Mouse (Mus musculus): ENCODE data around the gene Hk2. TPM values are rescaled to one million over a fixed set of nuclear protein-coding genes. Genes with fewer than 3 reads are reported as not detected.

The Hk2 gene
- polyA plus RNA-seq, 1 experiment from 2014 or later, result 16.7 TPM

GRCm38 (mm10) chr6:82762728-82763127 lies 11.5 kb downstream of the Hk2 start:
- Histone ChIP-seq H3K4me3 (ENCODE audit: low read length) (no peak overlapping the region), H3K27ac (ENCODE audit: low read length) (no peak overlapping the region), H3K9me3 (ENCODE audit: control insufficient read depth, low read length) (no peaks in the 10 kb centered on the region), H3K27me3 (ENCODE audit: control insufficient read depth, insufficient read depth, low read depth, low read length) (no peaks in the 10 kb centered on the region), H3K9ac (ENCODE audit: low read length) (no peak overlapping the region), H3K4me1 (replicated peaks; ENCODE audit: control insufficient read depth, insufficient read depth, low read length) (peaks cover 17% of the 10 kb centered on the region), H3K36me3 (ENCODE audit: control insufficient read depth, insufficient read depth, low read length) (no peaks in the 10 kb centered on the region), H3K4me2 (ENCODE audit: low read depth, low read length) (no peak overlapping the region)
- ATAC-seq (ENCODE audit: low read depth), result no peak
- WGBS, result 39% methylated on average over 2 of the region's 2 CpGs

- ATAC-seq (ENCODE audit: low read depth), result no peak
- Histone ChIP-seq H3K27ac (ENCODE audit: low read length) (no peak overlapping the region), H3K4me3 (ENCODE audit: low read length) (no peak overlapping the region), H3K4me1 (replicated peaks; ENCODE audit: control insufficient read depth, insufficient read depth, low read length) (peaks cover 17% of the 10 kb centered on the region), H3K36me3 (ENCODE audit: control insufficient read depth, insufficient read depth, low read length) (no peaks in the 10 kb centered on the region), H3K9me3 (ENCODE audit: control insufficient read depth, low read length) (no peaks in the 10 kb centered on the region), H3K4me2 (ENCODE audit: low read depth, low read length) (no peak overlapping the region), H3K27me3 (ENCODE audit: control insufficient read depth, insufficient read depth, low read depth, low read length) (no peaks in the 10 kb centered on the region), H3K9ac (ENCODE audit: low read length) (no peak overlapping the region)
- WGBS, result 65% methylated on average over 3 of the region's 3 CpGs
These were observed 13.4 kb downstream of the Hk2 start for GRCm38 (mm10) chr6:82760749-82761357.

GRCm38 (mm10) chr6:82759241-82759640 lies 15.0 kb downstream of the Hk2 start:
- no peaks in the 10 kb centered on the region for H3K9me3 ChIP-seq (ENCODE audit: control insufficient read depth, low read length)
- ATAC-seq (ENCODE audit: low read depth), result no peak
- H3K4me2 ChIP-seq (ENCODE audit: low read depth, low read length), result no peak overlapping the region
- peaks cover 16% of the 10 kb centered on the region for H3K4me1 ChIP-seq (replicated peaks; ENCODE audit: control insufficient read depth, insufficient read depth, low read length)
- H3K4me3 ChIP-seq (ENCODE audit: low read length), result no peak overlapping the region
- H3K27me3 ChIP-seq (ENCODE audit: control insufficient read depth, insufficient read depth, low read depth, low read length), result no peaks in the 10 kb centered on the region
- H3K27ac ChIP-seq (ENCODE audit: low read length), result no peak overlapping the region
- no peaks in the 10 kb centered on the region for H3K36me3 ChIP-seq (ENCODE audit: control insufficient read depth, insufficient read depth, low read length)
- H3K9ac ChIP-seq (ENCODE audit: low read length), result no peak overlapping the region
- 86% methylated on average over 5 of the region's 5 CpGs for WGBS

GRCm38 (mm10) chr6:82756799-82757210 lies 17.4 kb downstream of the Hk2 start:
- H3K27me3 ChIP-seq (ENCODE audit: control insufficient read depth, insufficient read depth, low read depth, low read length), result no peaks in the 10 kb centered on the region
- ATAC-seq (ENCODE audit: low read depth), result no peak

GRCm38 (mm10) chr6:82756216-82756615 lies 18.0 kb downstream of the Hk2 start:
- no peaks in the 10 kb centered on the region for H3K9me3 ChIP-seq (ENCODE audit: control insufficient read depth, low read length)
- H3K27ac ChIP-seq (ENCODE audit: low read length), result no peak overlapping the region
- peaks cover 4% of the 10 kb centered on the region; the same call in 1 of the 2 replicates for H3K4me1 ChIP-seq (replicated peaks; ENCODE audit: control insufficient read depth, insufficient read depth, low read length)
- WGBS, result 79% methylated on average over 7 of the region's 7 CpGs
- no peaks in the 10 kb centered on the region for H3K36me3 ChIP-seq (ENCODE audit: control insufficient read depth, insufficient read depth, low read length)
- no peak overlapping the region for H3K4me3 ChIP-seq (ENCODE audit: low read length)
- ATAC-seq (ENCODE audit: low read depth), result no peak
- H3K4me2 ChIP-seq (ENCODE audit: low read depth, low read length), result no peak overlapping the region
- no peaks in the 10 kb centered on the region for H3K27me3 ChIP-seq (ENCODE audit: control insufficient read depth, insufficient read depth, low read depth, low read length)
- no peak overlapping the region for H3K9ac ChIP-seq (ENCODE audit: low read length)

More at GRCm38 (mm10) chr6:82756799-82757210, 17.4 kb downstream of the Hk2 start:
- Histone ChIP-seq H3K4me2 (ENCODE audit: low read depth, low read length) (no peak overlapping the region), H3K27ac (ENCODE audit: low read length) (no peak overlapping the region), H3K36me3 (ENCODE audit: control insufficient read depth, insufficient read depth, low read length) (no peaks in the 10 kb centered on the region), H3K9me3 (ENCODE audit: control insufficient read depth, low read length) (no peaks in the 10 kb centered on the region), H3K4me1 (replicated peaks; ENCODE audit: control insufficient read depth, insufficient read depth, low read length) (peaks cover 4% of the 10 kb centered on the region; the same call in 1 of the 2 replicates), H3K9ac (ENCODE audit: low read length) (no peak overlapping the region), H3K4me3 (ENCODE audit: low read length) (no peak overlapping the region)
- WGBS, result 88% methylated on average over 9 of the region's 9 CpGs

GRCm38 (mm10) chr6:82755338-82755737 lies 18.9 kb downstream of the Hk2 start:
- WGBS, result 40% methylated on average over 2 of the region's 2 CpGs
- Histone ChIP-seq H3K4me3 (ENCODE audit: low read length) (no peak overlapping the region), H3K4me2 (ENCODE audit: low read depth, low read length) (no peak overlapping the region), H3K27me3 (ENCODE audit: control insufficient read depth, insufficient read depth, low read depth, low read length) (no peaks in the 10 kb centered on the region), H3K4me1 (replicated peaks; ENCODE audit: control insufficient read depth, insufficient read depth, low read length) (peaks cover 4% of the 10 kb centered on the region; the same call in 1 of the 2 replicates), H3K9me3 (ENCODE audit: control insufficient read depth, low read length) (no peaks in the 10 kb centered on the region), H3K36me3 (ENCODE audit: control insufficient read depth, insufficient read depth, low read length) (no peaks in the 10 kb centered on the region), H3K27ac (ENCODE audit: low read length) (no peak overlapping the region), H3K9ac (ENCODE audit: low read length) (no peak overlapping the region)
- no peak for ATAC-seq (ENCODE audit: low read depth)

- 83% methylated on average over 6 of the region's 6 CpGs for WGBS
- no peak for ATAC-seq (ENCODE audit: low read depth)
- Histone ChIP-seq H3K27ac (ENCODE audit: low read length) (no peak overlapping the region), H3K9me3 (ENCODE audit: control insufficient read depth, low read length) (no peaks in the 10 kb centered on the region), H3K27me3 (ENCODE audit: control insufficient read depth, insufficient read depth, low read depth, low read length) (no peaks in the 10 kb centered on the region), H3K4me1 (replicated peaks; ENCODE audit: control insufficient read depth, insufficient read depth, low read length) (peaks cover 4% of the 10 kb centered on the region; the same call in 1 of the 2 replicates), H3K4me2 (ENCODE audit: low read depth, low read length) (no peak overlapping the region), H3K9ac (ENCODE audit: low read length) (no peak overlapping the region), H3K36me3 (ENCODE audit: control insufficient read depth, insufficient read depth, low read length) (no peaks in the 10 kb centered on the region), H3K4me3 (ENCODE audit: low read length) (no peak overlapping the region)
These were observed 19.5 kb downstream of the Hk2 start for GRCm38 (mm10) chr6:82754769-82755168.

GRCm38 (mm10) chr6:82753638-82754361 lies 20.5 kb downstream of the Hk2 start:
- Histone ChIP-seq H3K9ac (ENCODE audit: low read length) (no peak overlapping the region), H3K4me2 (ENCODE audit: low read depth, low read length) (no peak overlapping the region)
- no peak for ATAC-seq (ENCODE audit: low read depth)

GRCm38 (mm10) chr6:82753061-82753460 lies 21.2 kb downstream of the Hk2 start:
- Histone ChIP-seq H3K27ac (ENCODE audit: low read length) (no peak overlapping the region), H3K4me3 (ENCODE audit: low read length) (no peak overlapping the region), H3K9ac (ENCODE audit: low read length) (no peak overlapping the region), H3K4me1 (replicated peaks; ENCODE audit: control insufficient read depth, insufficient read depth, low read length) (peaks cover 4% of the 10 kb centered on the region; the same call in 1 of the 2 replicates), H3K9me3 (ENCODE audit: control insufficient read depth, low read length) (no peaks in the 10 kb centered on the region), H3K36me3 (ENCODE audit: control insufficient read depth, insufficient read depth, low read length) (peaks cover 6% of the 10 kb centered on the region), H3K4me2 (ENCODE audit: low read depth, low read length) (no peak overlapping the region), H3K27me3 (ENCODE audit: control insufficient read depth, insufficient read depth, low read depth, low read length) (no peaks in the 10 kb centered on the region)
- no peak for ATAC-seq (ENCODE audit: low read depth)
- WGBS, result 37% methylated on average over 11 of the region's 11 CpGs

More at GRCm38 (mm10) chr6:82753638-82754361, 20.5 kb downstream of the Hk2 start:
- peaks cover 4% of the 10 kb centered on the region; the same call in 1 of the 2 replicates for H3K4me1 ChIP-seq (replicated peaks; ENCODE audit: control insufficient read depth, insufficient read depth, low read length)
- peaks cover 2% of the 10 kb centered on the region; the same call in 1 of the 2 replicates for H3K36me3 ChIP-seq (ENCODE audit: control insufficient read depth, insufficient read depth, low read length)
- H3K9me3 ChIP-seq (ENCODE audit: control insufficient read depth, low read length), result no peaks in the 10 kb centered on the region
- no peaks in the 10 kb centered on the region for H3K27me3 ChIP-seq (ENCODE audit: control insufficient read depth, insufficient read depth, low read depth, low read length)
- no peak overlapping the region for H3K27ac ChIP-seq (ENCODE audit: low read length)
- H3K4me3 ChIP-seq (ENCODE audit: low read length), result no peak overlapping the region
- 66% methylated on average over 14 of the region's 14 CpGs for WGBS

Measured in lung, embryonic 16.5 days (tissue).